Mouse (Mus musculus) left cerebral cortex, adult 2 months (tissue): ENCODE data around the gene F10. TPM values are rescaled to one million over a fixed set of nuclear protein-coding genes. Genes with fewer than 3 reads are reported as not detected.
"Not testable (repeated sequence)": the region's sequence is repeated elsewhere in the genome, so short reads cannot be mapped to it uniquely, and the experiment has no call there.

Source experiments
- DNase-seq, 2 experiments: peaks; one replicate each; pipeline ENCODE4 v3.0.0; 2021 to 2022; ENCODE audit warnings: low spot score in 2 of 2, mixed read lengths in 1 of 2; ENCODE audit errors: extremely low spot score in 1 of 2
- H3K27ac ChIP-seq: fragments of 200-600 bp; 2 replicates; pipeline ENCODE4 v1.8.1; 2022
- H3K4me3 ChIP-seq: fragments of 200-600 bp; 2 replicates; pipeline ENCODE4 v1.8.1; 2022
- CTCF ChIP-seq: fragments of 200-600 bp; IDR thresholded peaks from 2 replicates; pipeline ENCODE4 v1.8.1; 2022; ENCODE audit warnings: antibody characterized with exemption, mild to moderate bottlenecking, moderate library complexity
- intact Hi-C: fragments of 180-260 bp; cut with DNase I; formaldehyde crosslinking; loops from one replicate; pipeline ENCODE4 v1.15.1; 2025
- total RNA-seq, 2 experiments: library from RNA; stranded (reverse); gene quantifications; 2 replicates each; pipeline ENCODE4 v1.2.3; 2021

F10 gene
- total RNA-seq, 2 experiments from 2014 or later = 0.45 TPM; not detected in 1

DNA sequence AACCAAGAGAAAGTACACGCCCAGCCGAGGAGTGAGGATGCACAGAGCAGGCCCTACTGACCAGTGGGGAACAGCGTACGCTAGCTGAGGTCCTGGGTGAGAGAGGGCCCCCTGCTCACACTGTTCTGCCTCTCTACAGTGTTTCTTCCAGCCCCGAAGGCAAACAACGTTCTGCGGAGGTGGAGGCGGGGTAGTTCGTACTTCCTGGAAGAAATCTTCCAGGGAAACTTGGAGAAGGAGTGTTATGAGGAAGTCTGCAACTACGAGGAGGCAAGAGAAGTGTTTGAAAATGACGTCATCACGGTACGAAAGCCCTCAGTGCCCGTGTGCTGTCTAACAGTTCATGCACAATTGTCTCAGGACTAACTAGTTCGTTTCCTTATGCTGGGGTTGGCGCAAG lies 26.0 kb downstream of the F10 start:
- DNase-seq = no peak
- H3K4me3 ChIP-seq = no peak overlapping the region
- intact Hi-C loops = no loop called here
- no peak for TF ChIP-seq CTCF
- H3K27ac ChIP-seq = no peak overlapping the region

DNA sequence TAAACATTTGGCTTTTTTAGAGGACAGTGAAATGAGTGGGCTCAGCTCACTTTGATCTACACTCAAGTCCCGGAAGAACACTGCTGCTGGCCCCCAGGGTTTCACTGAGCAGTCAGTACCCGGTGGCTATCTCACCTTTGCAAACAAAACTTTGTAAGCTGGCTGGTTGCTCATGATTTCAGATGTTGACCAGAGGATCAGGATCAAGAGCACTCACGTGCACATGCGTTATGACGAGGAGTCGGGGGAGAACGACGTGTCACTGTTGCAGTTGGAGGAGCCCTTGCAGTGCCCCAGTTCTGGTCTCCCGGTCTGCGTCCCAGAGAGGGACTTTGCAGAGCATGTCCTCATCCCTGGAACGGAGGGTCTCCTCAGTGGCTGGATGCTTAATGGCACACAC lies 36.1 kb downstream of the F10 start:
- TF ChIP-seq CTCF = no peak
- H3K4me3 ChIP-seq = no peak overlapping the region
- DNase-seq = no peak
- no peak overlapping the region for H3K27ac ChIP-seq
- intact Hi-C loops = no loop called here

DNA sequence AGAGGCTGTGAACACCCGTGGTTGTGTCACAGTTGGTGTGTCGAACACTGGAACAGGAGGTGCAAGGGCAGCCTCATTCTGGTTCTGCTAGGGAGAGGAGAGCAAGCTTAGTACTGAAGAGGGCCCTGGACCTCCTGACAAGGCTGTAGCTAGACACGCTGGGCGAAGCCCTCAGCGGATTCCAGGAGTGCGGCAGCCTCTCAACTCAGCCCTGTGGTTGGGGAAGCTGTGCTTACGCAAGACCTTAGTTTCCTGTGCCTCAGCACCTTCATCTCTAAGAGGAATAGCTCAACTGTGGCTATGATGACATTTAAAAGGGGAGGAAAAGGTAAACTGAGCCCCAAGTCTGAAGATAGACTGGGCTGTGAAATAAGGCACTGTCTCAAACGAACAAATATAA lies 37.9 kb downstream of the F10 start:
- TF ChIP-seq CTCF = no peak
- intact Hi-C loops = no loop called here
- Histone ChIP-seq H3K27ac (no peak overlapping the region), H3K4me3 (no peak overlapping the region)
- DNase-seq = no peak

DNA sequence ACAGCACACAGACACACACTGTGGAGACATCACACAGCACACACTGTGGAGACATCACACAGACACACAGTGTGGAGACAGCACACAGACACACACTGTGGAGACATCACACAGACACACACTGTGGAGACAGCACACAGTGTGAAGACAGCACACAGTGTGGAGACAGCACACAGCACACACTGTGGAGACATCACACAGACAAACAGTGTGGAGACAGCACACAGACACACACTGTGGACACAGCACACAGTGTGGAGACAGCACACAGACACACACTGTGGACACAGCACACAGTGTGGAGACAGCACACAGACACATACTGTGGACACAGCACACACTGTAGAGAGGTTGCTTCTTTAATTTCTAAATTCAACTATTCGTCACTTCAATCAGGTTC lies 38.5 kb downstream of the F10 start:
- H3K4me3 ChIP-seq, H3K27ac ChIP-seq, intact Hi-C loops, DNase-seq: not testable (repeated sequence)

DNA sequence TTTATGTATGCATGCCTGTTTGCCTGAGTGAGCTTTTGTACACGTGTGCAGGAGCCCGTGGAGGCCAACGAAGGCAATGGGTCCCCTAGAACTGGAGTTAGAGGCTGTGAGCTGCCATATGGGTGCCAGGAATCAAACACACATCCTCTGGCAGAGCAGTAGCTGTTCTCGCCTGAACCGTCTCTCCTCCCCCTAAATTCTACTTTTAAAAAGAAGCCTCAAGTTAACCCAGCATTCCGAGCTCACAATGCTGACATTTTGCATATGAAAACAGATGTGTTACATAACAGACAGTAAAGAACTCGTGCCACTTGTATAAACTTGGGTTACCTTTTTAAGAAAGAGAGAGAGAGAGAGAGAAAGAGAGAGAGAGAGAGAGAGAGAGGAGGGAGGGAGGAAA lies 40.4 kb downstream of the F10 start:
- no peak for DNase-seq
- no peak for TF ChIP-seq CTCF
- H3K4me3 ChIP-seq = no peak overlapping the region
- intact Hi-C loops = no loop called here
- no peak overlapping the region for H3K27ac ChIP-seq

DNA sequence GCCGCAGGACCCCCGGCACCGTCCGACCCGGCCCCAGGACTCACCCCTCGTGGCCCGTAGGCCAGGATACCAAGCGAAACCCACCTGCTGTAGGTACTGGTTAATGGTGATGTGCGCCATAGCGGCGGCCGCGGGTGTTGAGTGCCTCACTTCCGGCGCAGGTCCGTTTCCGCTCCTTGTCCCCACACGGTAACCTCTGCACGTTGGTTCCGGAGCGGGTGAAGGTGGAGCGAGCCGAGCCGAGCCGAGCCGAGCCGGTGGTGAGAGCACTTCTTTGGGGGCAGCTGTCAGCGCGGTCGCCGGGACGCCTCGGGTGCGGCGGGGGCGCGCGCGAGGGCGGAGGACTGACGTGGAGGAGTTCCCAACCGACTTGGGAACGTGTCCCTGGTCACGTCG lies 67.6 kb downstream of the F10 start:
- peak overlapping the region; percentile 97 for H3K4me3 ChIP-seq
- TF ChIP-seq CTCF = no peak
- peak overlapping the region; percentile 96 for H3K27ac ChIP-seq
- DNase-seq = peak; percentile 90 to 94
- intact Hi-C loops = loop anchor here (1.0 to 2.0 kb wide), 3 partner anchors 76 to 208 kb away; no protein-coding TSS in a partner anchor

DNA sequence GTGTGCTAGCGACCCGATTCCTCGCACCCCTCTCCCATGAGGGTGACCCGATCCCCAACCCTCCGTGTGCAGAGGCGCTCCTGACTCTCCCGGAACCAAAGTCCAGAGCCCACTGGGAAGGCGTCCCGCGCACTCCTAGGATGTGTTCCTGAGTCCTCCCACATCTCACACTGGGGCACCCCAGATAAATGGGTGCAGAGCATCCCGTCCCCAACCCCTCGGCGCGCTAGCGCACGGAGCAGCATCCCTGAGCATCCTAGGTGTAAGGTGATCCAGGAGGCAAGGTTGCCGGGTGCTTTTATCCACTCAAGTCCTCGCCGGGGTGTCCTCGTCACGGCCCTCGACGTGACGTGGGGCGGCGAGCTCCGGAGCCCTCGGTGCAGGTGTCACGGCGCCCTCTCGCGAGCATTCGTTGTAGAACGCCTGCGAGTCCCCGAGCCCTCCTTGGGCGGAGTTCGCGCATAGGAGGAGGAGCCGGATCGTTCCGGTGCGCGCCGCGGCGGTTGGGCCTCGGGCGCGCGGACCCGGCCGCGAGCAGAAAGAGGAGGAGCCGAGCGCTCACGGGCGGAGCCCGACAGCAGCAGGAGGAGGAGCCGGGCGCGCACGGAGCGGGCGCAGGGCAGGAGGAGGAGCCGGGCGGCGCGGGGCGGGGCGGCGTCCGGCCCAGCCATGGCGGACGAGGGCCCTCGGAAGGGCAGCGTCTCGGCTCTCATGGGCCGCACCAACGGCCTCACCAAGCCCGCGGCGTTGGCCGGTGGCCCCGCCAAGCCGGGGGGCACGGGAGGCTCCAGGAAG lies 68.2 kb downstream of the F10 start, which contains the start of the genes Pcid2 and Cul4a:
Pcid2 (minus strand) TSS at position 373 of the 795 bp plus-strand sequence.
Cul4a (plus strand) TSS at position 535 of the 795 bp plus-strand sequence.
- TF ChIP-seq CTCF = peak; percentile 60
- intact Hi-C loops = loop anchor here (1.0 to 2.0 kb wide), 3 partner anchors 77 to 208 kb away; no protein-coding TSS in a partner anchor
- peak; percentile 96 to 97 for DNase-seq

DNA sequence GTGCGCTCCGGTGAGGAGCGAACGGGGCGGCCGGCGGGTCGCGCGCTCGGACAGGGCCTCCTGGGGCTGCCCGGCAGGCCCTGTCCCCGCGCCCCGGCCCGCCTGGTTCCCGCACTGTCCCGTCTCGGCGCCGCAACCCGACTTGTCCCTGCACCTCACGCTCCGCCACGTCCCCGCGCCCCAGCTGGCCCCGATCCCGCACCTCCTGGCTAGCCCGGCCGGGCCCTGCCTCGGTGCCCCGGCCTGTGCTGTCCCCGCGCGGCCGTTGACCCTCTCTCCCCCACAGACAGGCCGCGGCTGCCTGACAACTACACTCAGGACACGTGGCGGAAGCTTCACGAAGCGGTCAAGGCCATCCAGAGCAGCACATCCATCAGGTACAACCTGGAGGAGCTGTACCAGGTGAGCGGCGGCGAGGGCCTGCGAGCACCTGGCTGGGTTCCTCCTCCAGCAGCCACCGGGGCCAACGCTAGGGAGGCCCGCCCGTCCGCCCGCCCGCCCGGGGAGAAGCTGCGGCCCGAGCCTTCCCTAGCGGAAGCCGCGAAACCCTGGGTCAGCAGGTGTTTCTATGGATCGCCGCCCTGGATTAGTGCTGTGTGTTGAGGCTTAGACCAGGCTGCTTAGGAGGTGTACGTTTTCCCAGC lies 68.9 kb downstream of the F10 start:
- Histone ChIP-seq H3K27ac (peak overlapping the region; percentile 91), H3K4me3 (peak overlapping the region; percentile 97)
- DNase-seq = peak; percentile 32 to 43
- intact Hi-C loops = loop anchor here (1.0 to 2.0 kb wide), 3 partner anchors 78 to 209 kb away; no protein-coding TSS in a partner anchor
- TF ChIP-seq CTCF = no peak

More for the DNA sequence above, 68.2 kb downstream of the F10 start, which contains the start of the genes Pcid2 and Cul4a:
- peak within 1 kb of the TSS; percentile 97 for H3K4me3 ChIP-seq
- H3K27ac ChIP-seq = peak within 1 kb of the TSS; percentile 96

Other genes with a start within 250 kb of the F10 start
- 100 to 1,000 TPM; 235 to 280 TPM for gene Mcf2l, start 163.5 kb upstream of the F10 start, total RNA-seq
- gene F7, start 11.3 kb upstream of the F10 start, total RNA-seq = under 1 TPM in 1 of 2 experiments, not detected in 1; 0.49 TPM
- not detected for gene Proz, start 23.6 kb downstream of the F10 start, total RNA-seq
- gene Pcid2, start 68.2 kb downstream of the F10 start, total RNA-seq = 10 to 100 TPM; 27.8 to 30.7 TPM
- 10 to 100 TPM; 53.4 to 54.0 TPM for gene Cul4a, start 68.3 kb downstream of the F10 start, total RNA-seq
- gene Lamp1, start 121.9 kb downstream of the F10 start, total RNA-seq = 100 to 1,000 TPM; 251 to 255 TPM
- gene Grtp1, start 163.3 kb downstream of the F10 start, total RNA-seq = 1 to 10 TPM; 3.1 to 5.0 TPM
- 1 to 10 TPM; 1.4 to 1.7 TPM for gene Adprhl1, start 216.9 kb downstream of the F10 start, total RNA-seq